Mouse (Mus musculus): ENCODE data around the gene Rbl2.

The Rbl2 gene

DNA sequence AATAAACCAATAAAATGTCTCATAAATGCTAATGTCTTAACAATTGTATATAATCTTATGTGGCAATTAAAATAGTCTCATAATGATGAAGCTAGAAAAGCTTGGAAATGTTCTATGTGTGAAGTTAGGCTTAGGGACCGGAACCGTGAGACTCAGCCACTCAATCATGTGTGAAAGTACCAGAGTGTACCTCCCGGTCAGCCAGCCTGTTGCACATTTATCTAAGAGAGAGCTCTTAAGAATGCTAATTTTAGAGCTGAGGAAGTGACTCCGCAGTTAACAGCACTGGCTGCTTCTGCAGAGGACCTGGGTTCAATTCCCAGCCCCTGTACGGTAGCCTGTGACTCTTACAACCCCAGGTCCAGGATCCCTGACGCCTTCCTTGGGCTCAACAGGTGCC lies 28.2 kb downstream of the Rbl2 start:
- in situ Hi-C loops (cut with MboI; ENCODE audit: low sequenced_read_pairs): no loop called here

DNA sequence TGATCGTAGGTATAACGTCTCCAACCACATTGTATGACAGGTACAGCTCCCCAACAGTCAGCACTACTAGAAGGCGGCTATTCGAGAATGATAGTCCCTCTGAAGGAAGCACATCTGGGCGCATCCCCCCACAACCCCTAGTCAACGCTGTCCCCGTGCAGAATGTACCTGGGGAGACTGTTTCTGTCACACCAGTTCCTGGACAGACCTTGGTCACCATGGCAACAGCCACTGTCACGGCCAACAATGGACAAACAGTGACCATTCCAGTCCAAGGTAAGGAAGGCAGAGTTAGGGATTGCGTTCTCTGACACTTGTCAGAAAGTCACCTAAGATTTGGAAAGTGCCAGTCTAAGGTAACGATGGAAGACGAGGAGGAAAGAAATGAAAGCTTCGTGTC lies 36.4 kb downstream of the Rbl2 start:
- in situ Hi-C loops (cut with MboI; ENCODE audit: low sequenced_read_pairs): no loop called here

- in situ Hi-C loops (cut with MboI; ENCODE audit: low sequenced_read_pairs): no loop called here
Measured at GRCm38 (mm10) chr8:91111868-91112477, 42.1 kb downstream of the Rbl2 start.

- in situ Hi-C loops (cut with MboI; ENCODE audit: low sequenced_read_pairs): no loop called here
Measured at GRCm38 (mm10) chr8:91114428-91114827, 44.6 kb downstream of the Rbl2 start.

GRCm38 (mm10) chr8:91114910-91115309 lies 45.1 kb downstream of the Rbl2 start:
- in situ Hi-C loops (cut with MboI; ENCODE audit: low sequenced_read_pairs): no loop called here

DNA sequence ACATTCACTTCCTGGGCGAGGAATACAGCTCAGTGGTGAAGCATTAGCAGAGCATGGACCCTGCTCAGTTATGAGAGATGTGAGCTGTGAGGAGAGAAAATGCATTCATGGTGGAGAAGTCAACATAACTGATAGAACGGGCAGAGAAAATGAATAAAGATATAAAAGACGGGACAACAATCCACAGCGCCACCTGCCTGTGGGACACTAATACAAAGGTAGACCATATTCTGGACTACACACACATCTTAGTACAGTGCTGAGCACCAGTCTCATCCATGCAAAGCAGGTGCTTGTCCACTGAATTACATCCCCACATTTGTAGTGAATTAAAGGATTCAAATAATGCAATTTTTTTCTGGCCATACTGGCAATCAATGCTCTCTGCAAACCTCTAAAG lies 47.7 kb downstream of the Rbl2 start:
- in situ Hi-C loops (cut with MboI; ENCODE audit: low sequenced_read_pairs): no loop called here

DNA sequence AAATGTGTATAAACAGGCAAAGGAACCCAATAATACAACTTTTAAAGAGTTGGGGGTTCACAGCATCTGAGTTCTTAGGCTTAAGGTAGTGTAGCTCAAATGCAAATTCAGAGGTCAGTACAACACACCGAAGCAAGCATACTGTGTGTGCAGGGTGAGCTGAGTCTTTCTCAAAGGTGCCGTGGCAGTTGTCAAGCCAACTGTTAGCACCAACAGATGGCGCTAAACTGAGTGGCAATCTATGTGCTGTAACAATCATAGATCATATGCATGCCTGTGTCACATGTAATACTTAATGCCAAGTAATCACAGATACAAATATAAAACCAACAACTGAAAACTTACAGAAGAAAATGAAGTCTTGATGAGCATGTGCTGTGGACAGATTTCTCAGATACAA lies 48.3 kb downstream of the Rbl2 start:
- in situ Hi-C loops (cut with MboI; ENCODE audit: low sequenced_read_pairs): no loop called here

- in situ Hi-C loops (cut with MboI; ENCODE audit: low sequenced_read_pairs): no loop called here
Measured at GRCm38 (mm10) chr8:91124315-91124714, 54.5 kb downstream of the Rbl2 start.

GRCm38 (mm10) chr8:91126786-91127185 lies 56.9 kb downstream of the Rbl2 start:
- in situ Hi-C loops (cut with MboI; ENCODE audit: low sequenced_read_pairs): no loop called here

GRCm38 (mm10) chr8:91132731-91133130 lies 62.9 kb downstream of the Rbl2 start:
- in situ Hi-C loops (cut with MboI; ENCODE audit: low sequenced_read_pairs): no loop called here

DNA sequence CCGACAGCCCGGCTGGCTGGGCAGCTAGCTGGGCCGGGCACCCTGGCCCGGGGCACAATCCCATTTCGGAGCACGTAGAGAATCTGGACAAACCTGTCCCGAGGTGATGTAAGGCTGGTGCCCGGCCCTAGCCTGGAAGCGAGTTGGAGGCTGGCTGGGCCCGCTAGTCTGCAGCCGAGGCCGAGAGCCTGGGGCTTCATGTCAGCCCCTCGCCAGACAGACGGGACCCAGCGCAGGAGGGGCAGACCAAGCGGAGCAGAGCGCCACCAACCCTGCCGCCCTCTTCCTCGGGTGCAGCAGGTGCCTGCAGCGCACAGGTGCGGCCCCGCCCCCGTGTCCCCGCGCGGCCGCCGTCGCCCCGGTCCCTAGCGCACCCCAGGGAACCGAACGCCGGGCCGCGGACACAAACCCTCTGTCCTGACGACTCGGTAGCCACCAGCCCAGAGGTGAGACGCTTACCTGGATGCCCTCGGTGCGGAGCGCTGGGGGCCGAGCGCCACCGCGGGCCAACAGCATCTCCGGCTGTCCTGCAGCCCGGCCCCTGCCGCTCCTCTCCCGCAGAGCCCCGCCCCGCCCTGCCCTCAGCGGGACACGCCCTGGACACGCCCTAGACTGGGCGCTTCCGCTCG lies 63.7 kb downstream of the Rbl2 start:
- in situ Hi-C loops (cut with MboI; ENCODE audit: low sequenced_read_pairs): no loop called here

DNA sequence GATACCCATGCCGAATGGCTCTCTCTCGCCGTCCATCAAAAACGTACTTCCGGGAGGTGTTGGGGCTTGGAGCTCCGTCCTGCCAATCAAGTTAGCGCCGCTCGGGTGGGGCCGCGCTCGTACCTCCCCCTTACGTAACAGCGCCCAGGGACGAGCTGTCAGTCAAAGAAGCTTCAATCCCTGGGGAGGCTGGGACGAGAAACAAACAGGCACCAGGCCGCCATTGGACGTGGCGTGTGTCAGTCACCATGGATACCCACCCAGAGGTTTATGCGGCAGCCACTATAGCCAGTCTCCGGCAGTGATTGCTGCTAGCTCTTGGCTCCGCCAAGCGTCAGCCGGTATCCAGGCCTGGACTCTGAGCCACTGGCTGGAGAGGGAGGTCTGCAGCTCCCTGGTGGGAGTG lies 64.2 kb downstream of the Rbl2 start:
- in situ Hi-C loops (cut with MboI; ENCODE audit: low sequenced_read_pairs): no loop called here

GRCm38 (mm10) chr8:91134659-91135058 lies 64.8 kb downstream of the Rbl2 start:
- in situ Hi-C loops (cut with MboI; ENCODE audit: low sequenced_read_pairs): no loop called here

DNA sequence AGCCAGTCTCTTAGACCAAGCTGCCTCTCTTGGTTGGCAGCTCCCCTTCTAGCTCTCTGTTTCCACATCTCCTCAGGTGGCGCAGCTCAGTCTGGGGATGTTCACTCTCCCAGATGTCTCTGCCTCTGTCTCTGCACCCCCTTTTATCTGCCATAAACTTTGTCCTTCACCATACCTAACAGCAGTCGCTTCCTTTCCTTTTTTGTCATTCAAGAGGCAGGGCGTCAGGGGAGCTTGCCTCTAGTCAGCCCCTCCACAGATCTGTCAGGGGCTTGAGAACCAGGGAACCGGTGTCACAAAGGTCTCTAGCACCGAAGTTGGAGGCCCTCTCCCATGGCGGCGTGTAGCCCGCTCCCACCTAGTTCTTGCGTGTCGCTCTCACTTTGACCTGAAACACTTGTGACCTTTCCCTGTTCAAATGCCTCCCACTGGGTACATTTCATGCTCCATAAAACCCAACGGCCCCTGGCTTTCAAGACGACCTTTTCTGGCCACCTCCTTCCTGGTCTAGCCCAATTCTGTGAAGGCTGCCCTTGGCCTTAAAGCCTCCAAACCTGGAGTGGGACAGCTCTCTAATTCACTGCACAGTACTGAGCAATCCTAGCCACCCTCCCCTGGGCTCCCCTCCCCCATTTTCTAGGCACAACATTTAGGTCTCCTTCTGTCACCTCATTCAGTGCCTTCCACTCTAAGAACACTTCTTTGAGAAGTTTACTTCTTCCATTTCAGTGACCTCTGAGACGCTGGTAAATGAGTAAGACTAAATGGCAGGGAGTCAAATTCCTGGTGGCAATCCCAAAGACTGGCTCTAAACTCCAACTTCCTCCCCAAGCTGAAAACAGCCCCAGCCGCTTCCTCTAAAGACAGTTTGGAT lies 65.7 kb downstream of the Rbl2 start:
- in situ Hi-C loops (cut with MboI; ENCODE audit: low sequenced_read_pairs): no loop called here

GRCm38 (mm10) chr8:91140828-91141227 lies 71.0 kb downstream of the Rbl2 start:
- in situ Hi-C loops (cut with MboI; ENCODE audit: low sequenced_read_pairs): no loop called here

DNA sequence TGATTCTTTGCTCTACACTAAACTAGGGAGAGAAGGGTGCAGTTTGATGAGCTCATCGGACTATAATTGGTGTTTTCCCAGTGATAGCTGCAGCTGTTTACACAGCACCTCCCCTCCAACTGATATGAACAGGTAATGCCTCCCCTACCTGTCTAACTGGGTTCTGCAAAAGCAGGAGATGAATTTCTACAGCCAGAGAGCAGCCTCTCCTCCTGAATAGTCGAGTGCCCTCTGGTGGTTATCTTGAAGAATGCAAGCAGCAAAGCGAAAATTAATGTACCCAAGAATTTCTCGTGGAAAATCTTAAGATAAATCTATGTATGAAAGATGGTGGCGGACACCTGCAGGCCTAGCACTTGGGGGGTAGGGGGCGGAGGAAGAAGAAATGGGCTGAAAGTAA lies 77.9 kb downstream of the Rbl2 start:
- in situ Hi-C loops (cut with MboI; ENCODE audit: low sequenced_read_pairs): no loop called here

DNA sequence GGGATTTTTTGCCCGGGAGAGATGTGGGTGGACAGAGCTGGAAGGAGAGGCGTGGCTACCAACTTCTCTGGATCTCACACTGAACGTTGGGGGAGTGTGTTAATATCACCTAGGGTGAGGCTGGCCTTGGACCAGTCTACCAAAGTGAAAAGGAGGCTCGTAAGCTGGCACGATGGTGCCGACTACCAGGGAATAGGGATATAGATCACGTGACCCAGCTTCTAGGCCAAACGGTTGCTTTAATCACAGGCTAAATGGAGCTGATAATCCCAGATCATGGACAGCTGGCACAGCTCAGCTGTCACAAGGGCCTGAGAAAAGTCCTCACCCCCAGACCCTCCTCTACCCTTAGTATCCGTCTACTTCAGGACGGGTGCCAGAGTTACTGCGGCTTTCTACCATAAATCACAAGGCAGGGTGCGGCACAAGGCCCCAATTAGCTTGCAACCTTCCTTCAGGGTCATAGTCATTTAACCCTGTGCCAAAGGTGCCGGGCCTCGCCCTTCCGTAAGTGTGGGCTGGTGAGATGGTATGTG lies 78.9 kb downstream of the Rbl2 start:
- in situ Hi-C loops (cut with MboI; ENCODE audit: low sequenced_read_pairs): no loop called here

- in situ Hi-C loops (cut with MboI; ENCODE audit: low sequenced_read_pairs): no loop called here
Measured at GRCm38 (mm10) chr8:91149298-91149697, 79.4 kb downstream of the Rbl2 start.

DNA sequence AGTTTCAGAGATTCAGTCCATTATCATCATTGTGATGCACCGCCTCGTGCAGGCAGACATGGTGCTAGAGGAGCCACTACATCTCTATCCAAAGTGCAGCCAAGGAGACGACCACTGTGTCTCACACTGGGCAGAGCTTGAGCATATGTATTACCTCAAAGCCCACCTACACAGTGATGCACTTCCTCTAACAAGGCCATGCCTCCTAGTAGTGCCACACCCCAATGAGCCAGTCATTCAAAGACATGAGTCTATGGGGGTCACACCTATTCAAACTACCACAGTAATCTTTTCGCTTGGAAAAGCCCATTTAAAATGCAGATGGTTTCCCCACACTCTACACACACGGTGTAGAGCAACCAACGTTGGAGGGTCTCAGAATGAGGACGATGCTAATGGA lies 81.7 kb downstream of the Rbl2 start:
- in situ Hi-C loops (cut with MboI; ENCODE audit: low sequenced_read_pairs): no loop called here

GRCm38 (mm10) chr8:91153831-91154230 lies 84.0 kb downstream of the Rbl2 start:
- in situ Hi-C loops (cut with MboI; ENCODE audit: low sequenced_read_pairs): no loop called here

DNA sequence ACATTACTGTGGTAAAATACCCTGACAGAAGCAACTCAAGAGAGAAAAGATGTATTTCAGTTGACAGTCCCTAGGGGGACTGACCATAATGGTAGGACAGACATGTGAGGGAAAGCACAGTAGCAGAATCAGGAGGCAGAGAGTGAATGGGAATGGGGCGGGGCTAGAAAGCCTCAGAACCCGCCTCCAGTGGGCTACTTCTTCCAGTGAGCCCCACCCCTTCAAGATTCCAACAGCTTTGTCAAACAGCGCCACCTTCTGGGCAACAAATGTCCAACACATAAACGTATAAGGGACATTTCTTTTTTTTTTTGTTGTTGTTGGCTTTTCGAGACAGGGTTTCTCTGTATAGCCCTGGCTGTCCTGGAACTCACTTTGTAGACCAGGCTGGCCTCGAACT lies 84.7 kb downstream of the Rbl2 start:
- in situ Hi-C loops (cut with MboI; ENCODE audit: low sequenced_read_pairs): no loop called here

DNA sequence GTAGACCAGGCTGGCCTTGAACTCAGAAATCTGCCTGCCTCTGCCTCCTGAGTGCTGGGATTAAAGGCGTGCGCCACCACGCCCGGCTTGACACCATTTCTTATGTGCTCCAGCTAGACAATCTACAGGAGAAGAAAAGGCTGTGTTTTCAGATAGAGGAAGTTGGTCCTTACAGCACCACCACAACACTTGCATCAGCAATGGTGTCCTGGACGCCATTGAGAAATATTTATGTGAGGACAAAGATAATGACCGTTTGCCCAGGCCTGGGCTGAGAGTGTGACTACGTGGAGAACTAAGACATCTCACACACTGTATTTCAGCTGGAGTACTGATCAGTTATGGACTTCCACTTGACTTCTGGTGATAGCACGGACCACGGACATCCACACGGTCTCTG lies 88.8 kb downstream of the Rbl2 start:
- in situ Hi-C loops (cut with MboI; ENCODE audit: low sequenced_read_pairs): no loop called here

Measured in CH12F3 (cell line).